Mouse (Mus musculus): Measurements from ENCODE around the gene Kif26b.
A peak's percentile ranks its signal among the peaks of the same experiment; 100 is the strongest.

Kif26b gene

GRCm38 (mm10) chr1:178667808-178668207 is 138.9 kb downstream of the Kif26b start:
- no peak for DNase-seq

- no peak for DNase-seq
Observed at GRCm38 (mm10) chr1:178668907-178669306, 140.0 kb downstream of the Kif26b start.

- DNase-seq: no peak
Observed at GRCm38 (mm10) chr1:178673051-178673450, 144.1 kb downstream of the Kif26b start.

- no peak for DNase-seq
Observed at GRCm38 (mm10) chr1:178673506-178673905, 144.6 kb downstream of the Kif26b start.

GRCm38 (mm10) chr1:178675542-178676252 is 146.8 kb downstream of the Kif26b start:
- peak in 1 of 2 experiments; percentile 45 for DNase-seq

GRCm38 (mm10) chr1:178677160-178677559 is 148.2 kb downstream of the Kif26b start:
- DNase-seq: no peak

- DNase-seq: no peak
Observed at GRCm38 (mm10) chr1:178677630-178678221, 148.8 kb downstream of the Kif26b start.

GRCm38 (mm10) chr1:178683631-178684030 is 154.7 kb downstream of the Kif26b start:
- DNase-seq: peak in 1 of 2 experiments; percentile 11

- DNase-seq: no peak
Observed at GRCm38 (mm10) chr1:178684991-178685680, 156.2 kb downstream of the Kif26b start.

GRCm38 (mm10) chr1:178686881-178687280 is 158.0 kb downstream of the Kif26b start:
- no peak for DNase-seq

- DNase-seq: peak; percentile 17 to 27
Observed at GRCm38 (mm10) chr1:178689512-178689911, 160.6 kb downstream of the Kif26b start.

- no peak for DNase-seq
Observed at GRCm38 (mm10) chr1:178691679-178692078, 162.8 kb downstream of the Kif26b start.

GRCm38 (mm10) chr1:178700102-178700501 is 171.2 kb downstream of the Kif26b start:
- no peak for DNase-seq

GRCm38 (mm10) chr1:178703496-178703895 is 174.6 kb downstream of the Kif26b start:
- no peak for DNase-seq

GRCm38 (mm10) chr1:178707925-178708351 is 179.0 kb downstream of the Kif26b start:
- DNase-seq: no peak

- no peak for DNase-seq
Observed at GRCm38 (mm10) chr1:178708356-178708755, 179.4 kb downstream of the Kif26b start.

- no peak for DNase-seq
Observed at GRCm38 (mm10) chr1:178712189-178712873, 183.4 kb downstream of the Kif26b start.

GRCm38 (mm10) chr1:178714209-178714608 is 185.3 kb downstream of the Kif26b start:
- no peak for DNase-seq

GRCm38 (mm10) chr1:178716411-178716810 is 187.5 kb downstream of the Kif26b start:
- DNase-seq: no peak

GRCm38 (mm10) chr1:178720821-178721220 is 191.9 kb downstream of the Kif26b start:
- peak in 1 of 2 experiments; percentile 27 for DNase-seq

- no peak for DNase-seq
Observed at GRCm38 (mm10) chr1:178722793-178723192, 193.9 kb downstream of the Kif26b start.

- DNase-seq: no peak
Observed at GRCm38 (mm10) chr1:178725536-178725935, 196.6 kb downstream of the Kif26b start.

- no peak for DNase-seq
Observed at GRCm38 (mm10) chr1:178728256-178728655, 199.3 kb downstream of the Kif26b start.

Measured in cerebellum, postnatal 36 days (tissue).